Mouse (Mus musculus) CH12.LX (cell line): ENCODE data around the gene Dhrs4. TPM values are rescaled to one million over a fixed set of nuclear protein-coding genes. Genes with fewer than 3 reads are reported as not detected.

ENCODE experiments used
- DNase-seq: peaks from one replicate; pipeline ENCODE4 v3.0.0-alpha.2; 2013; ENCODE audit errors: extremely low read depth
- H3K27ac ChIP-seq: 2 replicates; pipeline ENCODE4 v1.5.1; 2012; ENCODE audit warnings: low read depth, mild to moderate bottlenecking, control low read depth, moderate library complexity; ENCODE audit not compliant: insufficient read depth
- H3K27me3 ChIP-seq: replicated peaks from 2 replicates; pipeline ENCODE3; 2012; ENCODE audit warnings: inconsistent platforms
- H3K36me3 ChIP-seq, 2 experiments: replicated peaks in 1 of 2; 2 replicates each; pipeline versions ENCODE3 to v1.6.1; 2012; ENCODE audit warnings: inconsistent platforms in 1 of 2, low read length in 1 of 2, mild to moderate bottlenecking in 1 of 2, mixed read lengths in 1 of 2, moderate library complexity in 1 of 2; ENCODE audit not compliant: control insufficient read depth in 1 of 2, insufficient read depth in 1 of 2
- H3K4me1 ChIP-seq, 2 experiments: 2 replicates each; pipeline ENCODE4 v1.6.1; 2012; ENCODE audit warnings: inconsistent platforms in 1 of 2, moderate library complexity in 1 of 2; ENCODE audit not compliant: insufficient read depth in 2 of 2, control insufficient read depth in 1 of 2
- H3K4me2 ChIP-seq: 2 replicates; pipeline ENCODE4 v1.6.1; 2012; ENCODE audit warnings: low read depth, mild to moderate bottlenecking, control low read depth; ENCODE audit not compliant: poor library complexity, insufficient read depth, severe bottlenecking
- H3K4me3 ChIP-seq, 3 experiments: fragments of 150-350 bp in 1 of 3; sonication (generic) in 1 of 3; replicated peaks in 1 of 3; 2 replicates each; pipeline versions ENCODE3 to v1.5.1; 2011 to 2012; ENCODE audit warnings: low read depth in 2 of 3, low read length in 2 of 3, mild to moderate bottlenecking in 2 of 3, moderate library complexity in 2 of 3, control low read depth in 1 of 3, improper control_type of control experiment in 1 of 3, inconsistent platforms in 1 of 3, mixed read lengths in 1 of 3; ENCODE audit not compliant: poor library complexity in 1 of 3
- H3K79me2 ChIP-seq: replicated peaks from 2 replicates; pipeline ENCODE4 v1.6.1; 2012; ENCODE audit warnings: mild to moderate bottlenecking, moderate library complexity; ENCODE audit not compliant: control insufficient read depth, poor library complexity, insufficient read depth, severe bottlenecking; ENCODE audit errors: extremely low read depth
- H3K9ac ChIP-seq: 2 replicates; pipeline ENCODE4 v1.6.1; 2012; ENCODE audit warnings: low read depth, mild to moderate bottlenecking, control low read depth, moderate library complexity; ENCODE audit not compliant: insufficient read depth
- H3K9me3 ChIP-seq: replicated peaks from 2 replicates; pipeline ENCODE3; 2012; ENCODE audit warnings: low read length, inconsistent platforms, mixed read lengths
- BHLHE40 ChIP-seq: IDR thresholded peaks from 2 replicates; pipeline ENCODE4 v1.6.1; 2011; ENCODE audit warnings: mild to moderate bottlenecking, low read depth, low read length, improper control_type of control experiment
- CHD1 ChIP-seq: IDR thresholded peaks from 2 replicates; pipeline ENCODE4 v1.6.1; 2012; ENCODE audit warnings: low read depth, low read length, improper control_type of control experiment, inconsistent platforms
- CHD2 ChIP-seq: IDR thresholded peaks from 2 replicates; pipeline ENCODE4 v1.6.1; 2011; ENCODE audit warnings: low read length, improper control_type of control experiment
- CTCF ChIP-seq, 2 experiments: IDR thresholded peaks in 1 of 2; conservative IDR thresholded peaks in 1 of 2; 2 replicates each; pipeline ENCODE4 v1.5.1; 2011 to 2012; ENCODE audit warnings: low read depth in 2 of 2, low read length in 2 of 2, improper control_type of control experiment in 1 of 2, inconsistent platforms in 1 of 2, mild to moderate bottlenecking in 1 of 2, moderate library complexity in 1 of 2
- ELF1 ChIP-seq: IDR thresholded peaks from 2 replicates; pipeline ENCODE4 v1.6.1; 2014; ENCODE audit warnings: low read depth, mild to moderate bottlenecking, inconsistent platforms, low read length, improper control_type of control experiment
- ETS1 ChIP-seq: conservative IDR thresholded peaks from 2 replicates; pipeline ENCODE4 v1.6.1; 2012; ENCODE audit warnings: low read depth, mild to moderate bottlenecking, inconsistent platforms, low read length, improper control_type of control experiment, moderate library complexity
- JUN ChIP-seq: IDR thresholded peaks from 2 replicates; pipeline ENCODE4 v1.6.1; 2011; ENCODE audit warnings: low read depth, mild to moderate bottlenecking, low read length, improper control_type of control experiment, moderate library complexity; ENCODE audit not compliant: insufficient read depth
- JUND ChIP-seq: conservative IDR thresholded peaks from 2 replicates; pipeline ENCODE4 v1.6.1; 2011; ENCODE audit warnings: low read depth, low read length, improper control_type of control experiment
- KAT2A ChIP-seq: IDR thresholded peaks from 2 replicates; pipeline ENCODE4 v1.6.1; 2012; ENCODE audit warnings: low read length, improper control_type of control experiment, inconsistent platforms; ENCODE audit not compliant: insufficient replicate concordance
- MAX ChIP-seq: IDR thresholded peaks from 2 replicates; pipeline ENCODE4 v1.6.1; 2011; ENCODE audit warnings: low read length, improper control_type of control experiment
- MXI1 ChIP-seq: IDR thresholded peaks from 2 replicates; pipeline ENCODE4 v1.6.1; 2011; ENCODE audit warnings: mild to moderate bottlenecking, low read depth, low read length, improper control_type of control experiment
- MYC ChIP-seq: IDR thresholded peaks from 2 replicates; pipeline ENCODE4 v1.6.1; 2011; ENCODE audit warnings: low read depth, mild to moderate bottlenecking, improper control_type of control experiment, low read length
- NELFE ChIP-seq: IDR thresholded peaks from 2 replicates; pipeline ENCODE4 v1.6.1; 2011; ENCODE audit warnings: low read depth, low read length, improper control_type of control experiment
- RAD21 ChIP-seq: IDR thresholded peaks from 2 replicates; pipeline ENCODE4 v1.6.1; 2011; ENCODE audit warnings: low read depth, mild to moderate bottlenecking, low read length, improper control_type of control experiment, moderate library complexity
- SMC3 ChIP-seq: IDR thresholded peaks from 2 replicates; pipeline ENCODE4 v1.6.1; 2011; ENCODE audit warnings: low read depth, low read length, improper control_type of control experiment
- TBP ChIP-seq: conservative IDR thresholded peaks from 2 replicates; pipeline ENCODE4 v1.6.1; 2011; ENCODE audit warnings: low read depth, low read length, improper control_type of control experiment
- TCF12 ChIP-seq: IDR thresholded peaks from 2 replicates; pipeline ENCODE4 v1.6.1; 2014; ENCODE audit warnings: low read depth, mild to moderate bottlenecking, inconsistent platforms, low read length, improper control_type of control experiment
- UBTF ChIP-seq: IDR thresholded peaks from 2 replicates; pipeline ENCODE4 v1.6.1; 2012; ENCODE audit warnings: low read depth, mild to moderate bottlenecking, inconsistent platforms, low read length, improper control_type of control experiment, moderate library complexity
- ZC3H11A ChIP-seq: IDR thresholded peaks from 2 replicates; pipeline ENCODE4 v1.6.1; 2012; ENCODE audit warnings: low read depth, mild to moderate bottlenecking, inconsistent platforms, low read length, improper control_type of control experiment
- ZKSCAN1 ChIP-seq: IDR thresholded peaks from 2 replicates; pipeline ENCODE4 v1.6.1; 2012; ENCODE audit warnings: low read depth, inconsistent platforms, low read length, improper control_type of control experiment, borderline replicate concordance
- ZMIZ1 ChIP-seq: IDR thresholded peaks from 2 replicates; pipeline ENCODE4 v1.6.1; 2012; ENCODE audit warnings: low read depth, mild to moderate bottlenecking, inconsistent platforms, low read length, improper control_type of control experiment
- dilution Hi-C: fragments of 300-500 bp; cut with MboI; formaldehyde crosslinking; loops from 2 replicates; pipeline ENCODE4 v1.14.3; 2020; ENCODE audit warnings: low sequenced_read_pairs; ENCODE audit not compliant: extremely low pct_unique_long_range_greater_than_20kb, extremely low pct_ligation_motif_present
- in situ Hi-C: fragments of 300-500 bp; cut with MboI; formaldehyde crosslinking; loops from 3 replicates; pipeline ENCODE4 v1.14.3; 2019; ENCODE audit warnings: low sequenced_read_pairs, low pct_ligation_motif_present, low pct_unique_long_range_greater_than_20kb, mixed read lengths
- polyA plus RNA-seq: library from polyadenylated mRNA; unstranded; fragments of >175 nt; gene quantifications from 2 replicates; pipeline ENCODE4 v1.2.1, GENCODE M21; 2012; ENCODE audit warnings: low read depth; ENCODE audit not compliant: insufficient read length
- total RNA-seq, 2 experiments: library from RNA; depleted of rRNA; stranded (reverse); fragments of 300-350 nt in 1 of 2; fragments of >200 nt in 1 of 2; gene quantifications; 2 replicates each; pipeline ENCODE4 v1.2.3; 2012 to 2014

The Dhrs4 gene
- total and polyA plus RNA-seq, 3 experiments, result 27.9 to 60.2 (median 37.3) TPM

DNA sequence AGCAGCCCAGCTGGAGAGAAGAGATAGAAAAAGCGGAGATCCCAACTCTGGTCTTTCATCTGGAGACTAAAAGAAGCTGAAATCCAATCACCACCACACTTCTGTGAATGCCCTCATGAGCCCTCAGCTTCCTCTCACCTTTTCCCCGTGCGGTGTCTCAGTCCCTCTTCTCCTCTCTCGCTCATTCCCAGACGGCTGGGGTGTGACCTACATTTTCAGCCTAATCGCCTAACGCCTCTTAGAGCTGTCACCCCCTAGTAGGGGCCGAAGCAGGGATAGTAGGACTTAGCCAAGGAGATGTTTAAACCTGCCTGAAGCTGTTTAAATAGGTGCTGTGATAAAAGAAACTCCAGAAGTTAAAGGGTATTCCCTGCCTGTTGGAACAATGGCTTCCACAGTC, 46.2 kb downstream of the Dhrs4 start, which contains the start of gene Nrl:
TSS of gene Nrl (minus strand) at position 197 of the 400 bp plus-strand sequence.
- in situ Hi-C loops (no loop called here), dilution Hi-C loops (no loop called here)
- H3K9me3 ChIP-seq, result no peaks in the 10 kb centered on the region
- no peaks in the 10 kb centered on the region for H3K79me2 ChIP-seq
- H3K9ac ChIP-seq, result no peak within 1 kb of the TSS
- H3K4me1 ChIP-seq, result peaks cover 5 to 22% of the 10 kb centered on the region in 2 experiments; a peak in 2 of 4 replicates
- no peaks in the 10 kb centered on the region for H3K36me3 ChIP-seq
- no peak within 1 kb of the TSS for H3K4me3 ChIP-seq
- no peak within 1 kb of the TSS for H3K27ac ChIP-seq
- peaks cover 35% of the 10 kb centered on the region for H3K27me3 ChIP-seq
- H3K4me2 ChIP-seq, result no peak within 1 kb of the TSS
- DNase-seq, result no peak
- TF ChIP-seq MAX (no peak), CHD1 (no peak), UBTF (no peak), CTCF (conservative IDR thresholded peaks at IDR 0.05 in 1 of 2, IDR thresholded peaks at IDR 0.05 in 1 of 2; ENCODE audit: low read depth in 2 of 2, low read length in 2 of 2) (no peak), ZC3H11A (no peak), ELF1 (no peak), NELFE (no peak), TBP (no peak), MYC (no peak), KAT2A (no peak), ZKSCAN1 (no peak), MXI1 (no peak), ETS1 (no peak), SMC3 (no peak), JUN (no peak), RAD21 (no peak), ZMIZ1 (no peak), TCF12 (no peak), CHD2 (no peak)

DNA sequence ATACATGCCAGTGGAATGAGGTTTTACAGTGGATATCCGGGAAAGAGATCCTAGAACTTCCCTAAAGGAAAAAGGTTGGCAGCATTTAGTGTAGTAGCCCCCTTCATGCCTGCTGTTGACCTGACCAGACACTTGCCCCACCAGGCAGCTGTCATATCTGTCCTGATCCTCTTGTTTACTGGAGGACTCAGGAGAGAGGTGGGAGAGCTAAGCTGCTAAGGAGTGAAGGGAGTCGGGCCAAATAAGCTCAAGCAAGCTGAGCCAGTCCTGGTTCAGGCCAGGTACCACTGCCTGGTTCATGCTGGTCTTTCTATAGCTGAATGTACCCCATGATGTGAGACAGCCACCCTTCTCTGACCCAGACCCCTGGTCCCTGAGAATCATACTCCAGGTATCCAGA, 48.1 kb downstream of the Dhrs4 start:
- no peaks in the 10 kb centered on the region for H3K9me3 ChIP-seq
- H3K9ac ChIP-seq, result 0 out of 2 replicates have a peak overlapping the region, but pooled peaks have one; percentile 26
- H3K27me3 ChIP-seq, result peaks cover 18% of the 10 kb centered on the region
- H3K27ac ChIP-seq, result no peak overlapping the region
- no peaks in the 10 kb centered on the region for H3K36me3 ChIP-seq
- no peaks in the 10 kb centered on the region for H3K79me2 ChIP-seq
- dilution Hi-C loops (no loop called here), in situ Hi-C loops (no loop called here)
- peaks cover 3 to 13% of the 10 kb centered on the region in 2 experiments; a peak in 2 of 4 replicates for H3K4me1 ChIP-seq
- TF ChIP-seq BHLHE40, result no peak
- TF ChIP-seq JUND, result no peak
- no peak overlapping the region for H3K4me3 ChIP-seq
- DNase-seq, result no peak
- peak overlapping the region; percentile 10 for H3K4me2 ChIP-seq
